Mouse (Mus musculus): ENCODE results near the gene Mansc1. TPM values are rescaled to one million over a fixed set of nuclear protein-coding genes. Genes with fewer than 3 reads are reported as not detected.

Gene Mansc1
- polyA plus RNA-seq, 1 experiment from 2014 or later, result 6.9 TPM

Other genes starting within 250 kb of the Mansc1 start
- gene Bcl2l14, start 236.2 kb downstream of the Mansc1 start, polyA plus RNA-seq (2015; fragmentation: Nextera tagmentation; extraction: Ambion mirVana), result 4.6 and 5.5 TPM in 2 replicates
- 34.5 and 37.5 TPM in 2 replicates for gene Lrp6, start 65.5 kb downstream of the Mansc1 start, polyA plus RNA-seq (2015; fragmentation: Nextera tagmentation; extraction: Ambion mirVana)
- gene Borcs5, start 7.0 kb upstream of the Mansc1 start, polyA plus RNA-seq (2015; fragmentation: Nextera tagmentation; extraction: Ambion mirVana), result 15.8 and 16.4 TPM in 2 replicates
- 11.0 and 11.8 TPM in 2 replicates for gene Dusp16, start 160.1 kb upstream of the Mansc1 start, polyA plus RNA-seq (2015; fragmentation: Nextera tagmentation; extraction: Ambion mirVana)
- 2.3 and 3.1 TPM in 2 replicates for gene Crebl2, start 197.7 kb upstream of the Mansc1 start, polyA plus RNA-seq (2015; fragmentation: Nextera tagmentation; extraction: Ambion mirVana)